Mouse (Mus musculus) spleen, postnatal 0 days (tissue): ENCODE results near the gene Vwde. TPM values are rescaled to one million over a fixed set of nuclear protein-coding genes. Genes with fewer than 3 reads are reported as not detected.

Experiments
- polyA plus RNA-seq: library from polyadenylated mRNA; unstranded; fragments of >200 nt; fragmentation: Nextera tagmentation; extraction: Ambion mirVana; gene quantifications from 2 replicates; pipeline ENCODE4 v1.2.1, GENCODE M21; 2015

Gene Vwde
- not detected in 2 replicates for polyA plus RNA-seq

GRCm38 (mm10) chr6:13224596-13225227 lies at the start of gene Vwde:
Vwde (minus strand) TSS chr6:13224965.

Other genes starting within 250 kb of the Vwde start
- gene Tmem106b, start 155.2 kb downstream of the Vwde start, polyA plus RNA-seq: 13.3 and 14.7 TPM in 2 replicates